Mouse (Mus musculus) bone marrow macrophage, adult 2 months (primary cell): ENCODE results near the gene Rtp3. TPM values are rescaled to one million over a fixed set of nuclear protein-coding genes. Genes with fewer than 3 reads are reported as not detected.
A peak's percentile ranks its signal among the peaks of the same experiment; 100 is the strongest.

ENCODE experiments used
- H3K27ac ChIP-seq: 2 replicates; pipeline ENCODE4 v1.5.1; 2012; ENCODE audit warnings: low read depth, low read length; ENCODE audit not compliant: insufficient read depth
- H3K4me1 ChIP-seq: 2 replicates; pipeline ENCODE4 v1.6.1; 2012; ENCODE audit warnings: low read length; ENCODE audit not compliant: control insufficient read depth, insufficient read depth
- H3K4me3 ChIP-seq: 2 replicates; pipeline ENCODE4 v1.5.1; 2012; ENCODE audit warnings: mild to moderate bottlenecking, low read length, moderate library complexity; ENCODE audit not compliant: insufficient read depth
- CTCF ChIP-seq: IDR thresholded peaks from 2 replicates; pipeline ENCODE4 v1.5.1; 2012; ENCODE audit warnings: low read depth, mild to moderate bottlenecking, low read length, moderate library complexity
- POLR2A ChIP-seq: IDR thresholded peaks from 2 replicates; pipeline ENCODE4 v1.6.1; 2012; ENCODE audit warnings: mild to moderate bottlenecking, low read depth, low read length, borderline replicate concordance
- polyA plus RNA-seq: library from polyadenylated mRNA; stranded (reverse); fragments of >200 nt; gene quantifications from 2 replicates; pipeline ENCODE4 v1.2.4, GENCODE M21; 2012; ENCODE audit not compliant: missing spikeins, insufficient read depth, insufficient read length

Rtp3 gene
- polyA plus RNA-seq, 1 experiment = not detected

DNA sequence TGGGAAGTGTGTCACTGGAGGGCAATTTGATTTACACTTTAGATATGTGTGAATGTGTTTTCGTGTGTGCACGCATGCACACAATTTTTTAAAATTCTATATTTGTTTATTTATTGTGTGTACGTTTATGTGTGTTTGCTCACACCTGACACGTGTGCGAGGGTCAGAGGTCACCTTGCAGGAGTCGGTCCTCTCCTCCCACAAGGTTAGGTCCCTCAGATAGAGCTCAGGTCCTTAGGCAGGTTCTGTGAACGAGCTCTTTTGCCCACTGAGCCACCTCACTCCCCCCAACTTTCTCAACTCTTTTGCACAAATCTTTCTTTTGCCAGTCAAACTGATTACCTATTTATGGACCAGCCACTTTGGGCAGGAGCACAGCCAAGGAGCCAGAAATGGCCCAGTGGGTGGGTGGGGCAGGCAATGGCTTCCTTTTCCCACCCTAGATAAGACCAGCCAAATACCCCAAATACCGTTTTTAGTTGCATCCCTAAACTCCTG, 41.5 kb downstream of the Rtp3 start:
- Histone ChIP-seq H3K27ac (no peak overlapping the region), H3K4me1 (no peaks in the 10 kb centered on the region), H3K4me3 (no peak overlapping the region)
- TF ChIP-seq CTCF = no peak

DNA sequence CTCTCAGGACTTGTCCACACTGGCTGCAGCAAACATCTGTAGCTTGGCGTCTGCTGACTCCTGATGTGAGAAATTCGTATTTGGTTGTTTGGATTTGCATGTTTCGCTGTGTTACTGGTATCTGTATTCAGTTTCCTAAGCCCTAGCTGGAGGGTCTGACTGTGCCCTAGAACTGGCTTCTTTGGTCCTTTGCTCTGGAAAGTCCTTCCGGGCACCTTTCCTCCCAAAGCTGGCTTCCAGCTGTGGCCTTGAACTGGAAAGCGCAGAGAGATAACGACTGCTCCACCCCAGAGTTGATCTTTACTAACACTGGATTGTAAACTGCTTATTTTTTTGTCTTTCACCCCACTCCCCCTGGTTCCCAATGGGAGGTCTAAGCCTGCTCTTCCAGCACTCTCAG, 42.5 kb downstream of the Rtp3 start:
- no peak overlapping the region for H3K27ac ChIP-seq
- H3K4me3 ChIP-seq = no peak overlapping the region
- H3K4me1 ChIP-seq = no peaks in the 10 kb centered on the region
- TF ChIP-seq CTCF = no peak

DNA sequence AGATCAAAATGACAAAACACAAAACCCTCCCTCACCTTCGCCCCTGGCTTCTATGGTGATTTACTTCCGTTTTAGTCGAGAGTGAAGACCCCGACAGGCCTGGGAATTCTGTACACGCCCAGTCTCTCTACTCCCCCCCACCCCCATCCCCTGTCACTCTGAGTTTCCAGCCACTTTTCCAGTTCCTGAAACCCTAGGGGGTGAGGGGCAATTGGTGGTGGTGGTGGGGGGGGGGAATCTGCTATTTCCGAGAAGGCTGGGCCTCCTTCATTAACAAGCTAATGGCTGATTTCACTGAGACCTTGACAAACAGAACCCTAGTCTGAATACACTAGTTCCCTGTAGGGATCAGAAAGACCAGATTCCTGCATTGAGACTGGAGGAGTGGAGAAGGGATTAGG, 43.1 kb downstream of the Rtp3 start:
- TF ChIP-seq CTCF (no peak), POLR2A (no peak)
- no peak overlapping the region for H3K27ac ChIP-seq
- no peak overlapping the region for H3K4me3 ChIP-seq
- no peaks in the 10 kb centered on the region for H3K4me1 ChIP-seq

DNA sequence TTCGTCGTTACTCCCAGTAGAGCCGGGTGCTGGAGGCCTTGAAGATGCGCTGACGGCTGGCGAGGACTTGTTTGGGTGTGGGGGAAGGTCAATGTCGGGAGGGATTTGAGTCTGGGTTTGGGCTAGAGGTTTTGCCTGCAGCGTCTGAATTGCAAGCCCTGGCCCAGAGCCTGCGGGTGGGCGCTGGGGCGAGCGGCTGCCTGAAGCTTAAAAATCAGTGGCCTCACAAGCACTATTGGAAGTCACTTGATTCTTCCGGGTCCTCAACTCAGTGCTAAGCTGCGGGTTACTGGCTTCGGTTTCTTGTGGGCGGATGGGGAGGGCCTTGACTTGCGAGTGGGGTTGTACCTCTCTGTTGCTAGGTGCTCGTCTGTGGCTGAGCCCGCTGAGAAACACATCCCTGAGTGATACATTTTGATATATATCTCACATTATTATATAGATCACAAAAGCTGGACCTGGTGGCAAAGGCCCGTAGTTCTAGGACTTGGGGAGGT, 43.8 kb downstream of the Rtp3 start:
- no peaks in the 10 kb centered on the region for H3K4me1 ChIP-seq
- H3K4me3 ChIP-seq = no peak overlapping the region
- H3K27ac ChIP-seq = no peak overlapping the region
- TF ChIP-seq POLR2A = no peak
- TF ChIP-seq CTCF = no peak

DNA sequence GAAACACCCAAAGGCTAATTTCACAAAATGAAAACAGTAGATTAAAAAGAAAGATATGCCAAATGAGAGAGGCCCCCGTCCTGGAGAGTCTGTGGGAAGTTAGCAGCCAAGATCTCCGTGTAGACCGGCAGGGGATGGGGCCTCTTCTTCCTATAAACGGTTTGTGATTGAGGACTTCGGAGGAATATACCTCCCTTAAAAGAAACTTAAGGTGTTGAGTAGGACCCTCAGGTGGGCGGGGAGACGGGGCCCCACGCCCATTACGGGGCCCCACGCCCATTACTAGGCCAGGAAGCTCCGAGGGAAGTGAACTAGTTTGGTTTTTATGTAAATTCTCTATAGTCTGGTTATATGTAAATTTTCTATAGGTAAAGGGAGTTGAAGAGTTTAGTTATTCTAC, 44.5 kb downstream of the Rtp3 start, which contains the start of gene Tdgf1:
TSS of gene Tdgf1 (minus strand) at position 233 of the 400 bp plus-strand sequence.
- Histone ChIP-seq H3K27ac (no peak within 1 kb of the TSS), H3K4me3 (no peak within 1 kb of the TSS), H3K4me1 (no peaks in the 10 kb centered on the region)
- no peak for TF ChIP-seq POLR2A
- TF ChIP-seq CTCF = no peak

DNA sequence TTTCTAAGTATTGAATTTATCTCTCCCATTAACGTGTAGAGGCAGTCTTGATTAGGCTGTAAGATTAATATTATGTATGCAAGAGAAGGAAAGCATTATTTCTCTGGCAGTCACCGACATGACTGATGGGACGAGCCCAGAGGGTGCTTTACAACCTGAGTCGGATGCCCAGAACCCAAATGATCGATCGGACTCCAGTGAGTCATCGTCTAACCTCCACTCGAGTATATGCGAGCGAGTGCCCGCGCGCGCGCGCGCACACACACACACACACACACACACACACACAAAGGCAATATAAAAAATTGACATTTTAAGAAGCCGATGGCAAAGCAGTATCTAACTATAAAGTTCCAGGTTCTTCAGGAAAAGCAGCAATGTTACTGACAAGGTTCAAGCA, 45.0 kb downstream of the Rtp3 start:
- no peak overlapping the region for H3K27ac ChIP-seq

DNA sequence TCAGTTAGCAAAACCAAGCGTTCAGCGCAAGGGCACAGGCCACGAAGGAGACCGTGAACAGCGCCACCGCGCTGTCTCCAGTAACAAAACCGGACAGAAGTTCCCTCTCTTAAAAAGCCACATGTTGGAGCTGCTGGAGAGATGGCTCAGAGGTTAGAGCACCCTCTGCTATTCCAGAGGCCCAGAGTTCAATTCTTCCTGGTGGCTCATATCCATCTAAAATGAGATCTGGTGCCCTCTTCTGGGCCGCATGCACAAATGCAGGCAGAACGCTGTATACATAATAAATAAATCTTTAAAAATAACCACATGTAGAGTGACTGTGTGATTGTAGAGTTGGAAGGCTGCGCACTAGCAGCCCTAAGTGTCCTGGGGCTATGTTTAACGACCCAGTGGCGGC, 46.1 kb downstream of the Rtp3 start:
- no peak for TF ChIP-seq POLR2A
- peak; percentile 34; the same call in 1 of the 2 replicates for TF ChIP-seq CTCF
- no peaks in the 10 kb centered on the region for H3K4me1 ChIP-seq
- no peak overlapping the region for H3K27ac ChIP-seq

More for the DNA sequence above, 45.0 kb downstream of the Rtp3 start:
- H3K4me1 ChIP-seq = no peaks in the 10 kb centered on the region
- TF ChIP-seq CTCF (no peak), POLR2A (no peak)
- no peak overlapping the region for H3K4me3 ChIP-seq

DNA sequence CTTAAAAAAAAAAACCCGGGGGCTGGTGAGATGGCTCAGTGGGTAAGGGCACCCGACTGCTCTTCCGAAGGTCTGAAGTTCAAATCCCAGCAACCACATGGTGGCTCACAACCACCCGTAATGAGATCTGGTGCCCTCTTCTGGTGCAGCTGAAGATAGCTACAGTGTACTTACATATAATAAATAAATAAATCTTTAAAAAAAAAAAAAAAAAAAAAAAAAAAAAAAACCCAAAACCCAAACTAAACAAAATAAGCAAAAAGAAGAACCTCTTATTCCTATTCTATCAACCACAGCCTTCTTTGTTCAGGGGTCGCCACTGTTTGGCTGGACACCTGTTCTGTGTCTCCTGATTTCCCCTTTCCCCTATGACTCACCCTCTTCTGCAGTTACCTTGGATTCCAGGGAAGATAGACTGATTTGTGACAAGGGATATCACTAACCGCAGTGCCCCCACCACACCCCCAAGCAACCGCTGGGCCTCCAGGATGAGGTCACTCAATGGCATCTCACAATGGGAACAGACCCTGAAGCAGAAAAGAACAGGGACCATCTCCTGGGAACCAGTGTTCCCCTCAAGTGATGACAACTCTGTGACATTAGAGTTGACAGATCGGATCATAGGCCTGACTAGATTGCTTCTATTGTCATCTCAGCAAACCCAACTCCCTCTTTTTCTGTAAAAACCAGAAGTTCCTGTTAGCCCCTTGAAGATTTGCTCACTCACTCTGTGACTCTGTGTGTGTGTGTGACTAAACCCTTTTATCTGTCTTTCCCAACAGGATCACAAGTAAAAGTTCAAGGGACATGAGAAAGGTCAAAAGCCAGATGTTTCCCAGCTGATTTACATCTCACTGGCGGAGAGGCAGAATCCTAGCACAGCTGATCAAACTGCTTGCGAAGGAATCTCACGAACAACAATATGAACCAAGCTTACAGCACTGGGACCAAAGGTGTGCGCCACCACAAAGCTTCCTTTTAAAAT, 52.6 kb downstream of the Rtp3 start:
- Histone ChIP-seq H3K4me3 (no peak overlapping the region), H3K27ac (no peak overlapping the region), H3K4me1 (peaks cover 3% of the 10 kb centered on the region)
- TF ChIP-seq CTCF (no peak), POLR2A (no peak)

More for the DNA sequence above, 46.1 kb downstream of the Rtp3 start:
- H3K4me3 ChIP-seq = no peak overlapping the region

DNA sequence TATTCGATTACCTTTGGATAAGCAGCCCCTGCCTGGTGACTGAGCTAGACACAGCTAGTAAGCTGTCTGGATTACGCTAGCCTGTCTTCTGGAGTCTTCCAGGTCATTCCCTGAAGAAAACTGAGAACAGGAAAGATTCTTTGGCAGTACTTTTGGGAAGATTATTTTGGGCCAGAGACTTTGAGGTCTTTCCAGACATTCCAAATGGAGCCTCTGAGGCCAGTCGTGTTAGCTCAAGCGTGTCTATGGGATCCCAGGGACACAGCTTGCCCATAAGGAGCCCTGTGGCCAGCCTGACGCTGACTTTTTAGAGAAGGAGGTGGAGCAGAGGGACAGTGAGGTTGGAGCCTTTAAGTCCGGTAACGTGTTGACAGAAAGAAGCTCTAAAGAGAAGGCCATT, 54.4 kb downstream of the Rtp3 start:
- Histone ChIP-seq H3K4me3 (no peak overlapping the region), H3K27ac (no peak overlapping the region), H3K4me1 (peaks cover 3% of the 10 kb centered on the region)
- TF ChIP-seq CTCF = no peak
- no peak for TF ChIP-seq POLR2A

Other genes with a start within 250 kb of the Rtp3 start
- gene Myl3, start 248.7 kb downstream of the Rtp3 start, polyA plus RNA-seq = not detected in 2 replicates
- 0.34 TPM in 1 of 2 replicates, not detected in the other for gene Pth1r, start 243.4 kb downstream of the Rtp3 start, polyA plus RNA-seq
- gene Prss42, start 192.4 kb downstream of the Rtp3 start, polyA plus RNA-seq = not detected in 2 replicates
- not detected in 2 replicates for gene Prss44, start 176.6 kb downstream of the Rtp3 start, polyA plus RNA-seq
- not detected in 2 replicates for gene Prss43, start 163.9 kb downstream of the Rtp3 start, polyA plus RNA-seq
- not detected in 2 replicates for gene Prss45, start 156.0 kb downstream of the Rtp3 start, polyA plus RNA-seq
- not detected in 2 replicates for gene Prss46, start 146.1 kb downstream of the Rtp3 start, polyA plus RNA-seq
- not detected in 2 replicates for gene Prss50, start 132.6 kb downstream of the Rtp3 start, polyA plus RNA-seq
- gene Als2cl, start 110.7 kb downstream of the Rtp3 start, polyA plus RNA-seq = 12.6 and 16.4 TPM in 2 replicates
- gene Tmie, start 110.5 kb downstream of the Rtp3 start, polyA plus RNA-seq = not detected in 2 replicates
- gene Fam240a, start 73.7 kb downstream of the Rtp3 start, polyA plus RNA-seq = not detected in 2 replicates
- not detected in 2 replicates for gene Tdgf1, start 44.4 kb downstream of the Rtp3 start, polyA plus RNA-seq
- 0.15 TPM in 1 of 2 replicates, not detected in the other for gene Lrrc2, start 39.0 kb downstream of the Rtp3 start, polyA plus RNA-seq
- gene Ltf, start 28.7 kb upstream of the Rtp3 start, polyA plus RNA-seq = 2.7 and 3.6 TPM in 2 replicates
- 5.8 and 7.2 TPM in 2 replicates for gene Ccrl2, start 66.9 kb upstream of the Rtp3 start, polyA plus RNA-seq
- gene Lrrfip2, start 127.0 kb upstream of the Rtp3 start, polyA plus RNA-seq = 67.7 and 71.5 TPM in 2 replicates